Mouse (Mus musculus): ENCODE measurements around the gene C2cd5. TPM values are rescaled to one million over a fixed set of nuclear protein-coding genes. Genes with fewer than 3 reads are reported as not detected.

C2cd5 gene
- polyA plus RNA-seq, 1 experiment from 2014 or later, result 28.5 TPM

GRCm38 (mm10) chr6:143110371-143110770, 10.4 kb upstream of the C2cd5 start:
- Histone ChIP-seq H3K4me1 (peaks cover 8% of the 10 kb centered on the region; the same call in 1 of the 2 replicates), H3K27me3 (ENCODE audit: insufficient read depth, poor library complexity, severe bottlenecking) (no peaks in the 10 kb centered on the region), H3K36me3 (no peaks in the 10 kb centered on the region), H3K9me3 (no peaks in the 10 kb centered on the region), H3K27ac (no peak overlapping the region), H3K4me3 (no peak overlapping the region)
- DNase-seq (ENCODE audit: low spot score), result no peak
- 83% methylated on average over 7 of the region's 7 CpGs for WGBS

GRCm38 (mm10) chr6:143109622-143110218, 9.8 kb upstream of the C2cd5 start:
- no peak for DNase-seq (ENCODE audit: low spot score)
- no peaks in the 10 kb centered on the region for H3K36me3 ChIP-seq
- peaks cover 2% of the 10 kb centered on the region; the same call in 1 of the 2 replicates for H3K4me1 ChIP-seq
- no peaks in the 10 kb centered on the region for H3K27me3 ChIP-seq (ENCODE audit: insufficient read depth, poor library complexity, severe bottlenecking)
- no peak overlapping the region for H3K27ac ChIP-seq
- 70% methylated on average over 16 of the region's 16 CpGs for WGBS
- H3K9me3 ChIP-seq, result no peaks in the 10 kb centered on the region
- H3K4me3 ChIP-seq, result no peak overlapping the region

GRCm38 (mm10) chr6:143108031-143108430, 8.1 kb upstream of the C2cd5 start:
- Histone ChIP-seq H3K4me1 (no peaks in the 10 kb centered on the region), H3K27me3 (ENCODE audit: insufficient read depth, poor library complexity, severe bottlenecking) (no peaks in the 10 kb centered on the region), H3K9me3 (no peaks in the 10 kb centered on the region), H3K36me3 (no peaks in the 10 kb centered on the region), H3K4me3 (no peak overlapping the region), H3K27ac (no peak overlapping the region)
- DNase-seq (ENCODE audit: low spot score), result no peak
- WGBS, result 73% methylated on average over 13 of the region's 13 CpGs

- Histone ChIP-seq H3K4me1 (no peaks in the 10 kb centered on the region), H3K27me3 (ENCODE audit: insufficient read depth, poor library complexity, severe bottlenecking) (no peaks in the 10 kb centered on the region), H3K9me3 (no peaks in the 10 kb centered on the region), H3K36me3 (no peaks in the 10 kb centered on the region), H3K4me3 (no peak overlapping the region), H3K27ac (no peak overlapping the region)
- no peak for DNase-seq (ENCODE audit: low spot score)
- WGBS, result 87% methylated on average over 4 of the region's 4 CpGs
Measured at GRCm38 (mm10) chr6:143107611-143108010, 7.7 kb upstream of the C2cd5 start.

- Histone ChIP-seq H3K27me3 (ENCODE audit: insufficient read depth, poor library complexity, severe bottlenecking) (no peaks in the 10 kb centered on the region), H3K4me1 (no peaks in the 10 kb centered on the region), H3K36me3 (no peaks in the 10 kb centered on the region), H3K9me3 (no peaks in the 10 kb centered on the region), H3K4me3 (no peak overlapping the region), H3K27ac (no peak overlapping the region)
- 82% methylated on average over 3 of the region's 3 CpGs for WGBS
- no peak for DNase-seq (ENCODE audit: low spot score)
Measured at GRCm38 (mm10) chr6:143105766-143106165, 5.8 kb upstream of the C2cd5 start.

GRCm38 (mm10) chr6:143103981-143104680, 4.2 kb upstream of the C2cd5 start:
- Histone ChIP-seq H3K4me1 (peaks cover 2% of the 10 kb centered on the region), H3K9me3 (no peaks in the 10 kb centered on the region), H3K36me3 (no peaks in the 10 kb centered on the region), H3K27ac (no peak overlapping the region), H3K4me3 (no peak overlapping the region), H3K27me3 (ENCODE audit: insufficient read depth, poor library complexity, severe bottlenecking) (no peaks in the 10 kb centered on the region)
- WGBS, result 65% methylated on average over 7 of the region's 7 CpGs
- DNase-seq (ENCODE audit: low spot score), result no peak

GRCm38 (mm10) chr6:143100478-143101115, 656 bp upstream of the C2cd5 start:
- no peak for DNase-seq (ENCODE audit: low spot score)
- peaks cover 9% of the 10 kb centered on the region for H3K4me1 ChIP-seq
- no peaks in the 10 kb centered on the region for H3K27me3 ChIP-seq (ENCODE audit: insufficient read depth, poor library complexity, severe bottlenecking)
- H3K27ac ChIP-seq, result peak overlapping the region; percentile 96
- peak overlapping the region; percentile 97 for H3K4me3 ChIP-seq
- H3K36me3 ChIP-seq, result 0 out of 2 replicates have a peak, but pooled peaks cover 2% of the 10 kb centered on the region
- WGBS, result 50% methylated on average over 8 of the region's 8 CpGs
- no peaks in the 10 kb centered on the region for H3K9me3 ChIP-seq

GRCm38 (mm10) chr6:143099281-143099680, 660 bp downstream of the C2cd5 start:
- H3K27me3 ChIP-seq (ENCODE audit: insufficient read depth, poor library complexity, severe bottlenecking), result no peaks in the 10 kb centered on the region
- H3K36me3 ChIP-seq, result 0 out of 2 replicates have a peak, but pooled peaks cover 2% of the 10 kb centered on the region
- H3K4me1 ChIP-seq, result peaks cover 17% of the 10 kb centered on the region
- no peaks in the 10 kb centered on the region for H3K9me3 ChIP-seq
- H3K4me3 ChIP-seq, result peak overlapping the region; percentile 97
- peak; percentile 90 for DNase-seq (ENCODE audit: low spot score)
- 0% methylated on average over 32 of the region's 32 CpGs for WGBS
- peak overlapping the region; percentile 96 for H3K27ac ChIP-seq

- H3K9me3 ChIP-seq, result no peaks in the 10 kb centered on the region
- no peak overlapping the region for H3K27ac ChIP-seq
- no peak overlapping the region for H3K4me3 ChIP-seq
- peaks cover 17% of the 10 kb centered on the region for H3K36me3 ChIP-seq
- DNase-seq (ENCODE audit: low spot score), result no peak
- WGBS, result 59% methylated on average over 11 of the region's 11 CpGs
- peaks cover 17% of the 10 kb centered on the region for H3K4me1 ChIP-seq
- no peaks in the 10 kb centered on the region for H3K27me3 ChIP-seq (ENCODE audit: insufficient read depth, poor library complexity, severe bottlenecking)
Measured at GRCm38 (mm10) chr6:143095126-143095525, 4.8 kb downstream of the C2cd5 start.

GRCm38 (mm10) chr6:143092856-143093255, 7.1 kb downstream of the C2cd5 start:
- no peak overlapping the region for H3K27ac ChIP-seq
- H3K4me1 ChIP-seq, result peaks cover 12% of the 10 kb centered on the region
- H3K9me3 ChIP-seq, result no peaks in the 10 kb centered on the region
- H3K27me3 ChIP-seq (ENCODE audit: insufficient read depth, poor library complexity, severe bottlenecking), result no peaks in the 10 kb centered on the region
- no peak overlapping the region for H3K4me3 ChIP-seq
- H3K36me3 ChIP-seq, result peaks cover 37% of the 10 kb centered on the region
- no peak for DNase-seq (ENCODE audit: low spot score)
- 43% methylated on average over 4 of the region's 4 CpGs for WGBS

- H3K27me3 ChIP-seq (ENCODE audit: insufficient read depth, poor library complexity, severe bottlenecking), result no peaks in the 10 kb centered on the region
- peaks cover 49% of the 10 kb centered on the region for H3K36me3 ChIP-seq
- WGBS, result 89% methylated on average over 6 of the region's 6 CpGs
- DNase-seq (ENCODE audit: low spot score), result no peak
- peaks cover 11% of the 10 kb centered on the region for H3K4me1 ChIP-seq
- no peak overlapping the region for H3K27ac ChIP-seq
- no peak overlapping the region for H3K4me3 ChIP-seq
- no peaks in the 10 kb centered on the region for H3K9me3 ChIP-seq
Measured at GRCm38 (mm10) chr6:143091076-143091475, 8.9 kb downstream of the C2cd5 start.

- 91% methylated on average over 4 of the region's 4 CpGs for WGBS
- H3K36me3 ChIP-seq, result peaks cover 79% of the 10 kb centered on the region
Measured at GRCm38 (mm10) chr6:143087332-143087731, 12.6 kb downstream of the C2cd5 start.

GRCm38 (mm10) chr6:143085898-143086297, 14.0 kb downstream of the C2cd5 start:
- Histone ChIP-seq H3K36me3 (peaks cover 75% of the 10 kb centered on the region), H3K4me3 (no peak overlapping the region), H3K27me3 (ENCODE audit: insufficient read depth, poor library complexity, severe bottlenecking) (no peaks in the 10 kb centered on the region), H3K9me3 (no peaks in the 10 kb centered on the region), H3K4me1 (no peaks in the 10 kb centered on the region), H3K27ac (no peak overlapping the region)
- no peak for DNase-seq (ENCODE audit: low spot score)
- WGBS, result 90% methylated on average over 1 of the region's 1 CpGs

More at GRCm38 (mm10) chr6:143087332-143087731, 12.6 kb downstream of the C2cd5 start:
- Histone ChIP-seq H3K9me3 (no peaks in the 10 kb centered on the region), H3K4me3 (no peak overlapping the region), H3K27ac (no peak overlapping the region), H3K4me1 (no peaks in the 10 kb centered on the region), H3K27me3 (ENCODE audit: insufficient read depth, poor library complexity, severe bottlenecking) (no peaks in the 10 kb centered on the region)
- no peak for DNase-seq (ENCODE audit: low spot score)
